Comparison of ENCODE assay signal across 7 mouse cellular contexts in the genomic region with DNA sequence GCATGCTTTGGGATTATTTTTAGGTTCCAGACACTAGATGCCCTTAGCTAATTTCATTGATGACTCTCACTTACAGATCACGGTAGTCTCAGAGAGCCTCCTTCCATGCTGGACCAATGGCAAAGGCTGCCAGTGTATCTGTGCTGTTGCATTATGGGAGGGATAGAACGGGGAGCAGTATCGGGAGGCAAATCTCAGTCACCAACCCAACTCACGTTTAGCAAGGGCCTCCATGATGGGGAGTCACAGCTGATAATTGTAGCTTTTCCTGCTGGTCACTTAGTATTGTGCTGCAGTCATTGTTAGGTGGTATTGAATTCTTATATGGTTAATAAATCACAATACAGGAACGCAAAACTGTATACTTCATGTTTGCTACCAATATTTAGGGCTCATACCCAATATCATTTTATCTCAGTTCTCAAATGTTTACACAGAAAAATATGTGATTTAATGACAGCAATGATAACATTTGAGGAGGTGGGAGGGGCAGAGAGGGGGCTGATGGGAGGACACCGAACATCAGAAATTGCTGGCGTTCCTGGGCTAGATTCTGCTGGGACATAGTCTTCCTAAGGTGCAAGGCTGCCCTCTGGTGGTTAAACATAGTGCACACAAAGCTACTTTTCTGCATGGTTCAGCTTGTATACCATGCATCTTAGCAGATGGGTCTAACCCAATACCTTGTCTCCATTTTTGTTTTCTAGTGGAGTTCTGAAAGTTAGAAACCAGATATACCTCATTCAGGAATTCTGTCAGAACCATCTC. TPM values are rescaled to one million over a fixed set of nuclear protein-coding genes. Genes with fewer than 3 reads are reported as not detected.
DNase-seq lines count a peak whose midpoint lies in the region; ATAC-seq lines count a peak whose summit lies in the region.

No protein-coding gene starts in this region.

- no peak overlapping the region for H3K4me2 ChIP-seq in forebrain, embryonic 15.5 days (replicated peaks)
- H3K4me2 ChIP-seq in hindbrain, embryonic 11.5 days (replicated peaks; ENCODE audit: low read depth, low read length): no peak overlapping the region

- no peaks in the 10 kb centered on the region for H3K79me2 ChIP-seq in macrophage (ENCODE audit: inconsistent target)

- H3K9ac ChIP-seq in forebrain, embryonic 15.5 days (replicated peaks): no peak overlapping the region
- no peak overlapping the region for H3K9ac ChIP-seq in hindbrain, embryonic 11.5 days (ENCODE audit: low read depth, low read length)

- peak; percentile 92 for DNase-seq in NIH3T3 (ENCODE audit: low read depth)
- DNase-seq in cerebellum, adult 18-20 months: peak; percentile 79 to 82
- peak; percentile 86 for DNase-seq in hindbrain, embryonic 11.5 days (ENCODE audit: low spot score)
- peak; percentile 76 to 80 for DNase-seq in layer of hippocampus, postnatal 10 days (ENCODE audit: low spot score in 2 of 2)
- peak; percentile 74 for DNase-seq in right cerebral cortex, postnatal 14 days

- WGBS in forebrain, embryonic 15.5 days: 51% methylated on average over 7 of the region's 7 CpGs
- WGBS in hindbrain, embryonic 11.5 days: 60% methylated on average over 7 of the region's 7 CpGs
- 47% methylated on average over 7 of the region's 7 CpGs for WGBS in macrophage (ENCODE audit: missing documents)

- H3K36me3 ChIP-seq in forebrain, embryonic 15.5 days: peaks cover 46% of the 10 kb centered on the region
- peaks cover 12% of the 10 kb centered on the region; the same call in 1 of the 2 replicates for H3K36me3 ChIP-seq in hindbrain, embryonic 11.5 days (ENCODE audit: control insufficient read depth, insufficient read depth, low read length)
- no peaks in the 10 kb centered on the region for H3K36me3 ChIP-seq in macrophage (ENCODE audit: inconsistent target)

- no peaks in the 10 kb centered on the region for H3K27me3 ChIP-seq in forebrain, embryonic 15.5 days
- no peaks in the 10 kb centered on the region for H3K27me3 ChIP-seq in hindbrain, embryonic 11.5 days (ENCODE audit: control insufficient read depth, insufficient read depth, low read length)

- peak; percentile 76 for ATAC-seq in forebrain, embryonic 15.5 days (replicated peaks)
- peak; percentile 71 for ATAC-seq in hindbrain, embryonic 11.5 days (ENCODE audit: low FRiP score)

- H3K4me1 ChIP-seq in forebrain, embryonic 15.5 days: peaks cover 6% of the 10 kb centered on the region; the same call in 1 of the 2 replicates
- no peaks in the 10 kb centered on the region for H3K4me1 ChIP-seq in hindbrain, embryonic 11.5 days (replicated peaks; ENCODE audit: control insufficient read depth, insufficient read depth, low read length)

- H3K9me3 ChIP-seq in forebrain, embryonic 15.5 days: no peaks in the 10 kb centered on the region
- H3K9me3 ChIP-seq in hindbrain, embryonic 11.5 days (ENCODE audit: control insufficient read depth, low read length): no peaks in the 10 kb centered on the region

- H3K27ac ChIP-seq in forebrain, embryonic 15.5 days (replicated peaks): 0 out of 2 replicates have a peak overlapping the region, but pooled peaks have one; percentile 16
- no peak overlapping the region for H3K27ac ChIP-seq in hindbrain, embryonic 11.5 days (ENCODE audit: low read depth, low read length)
- peak overlapping the region; percentile 46 for H3K27ac ChIP-seq in macrophage

- H3K4me3 ChIP-seq in forebrain, embryonic 15.5 days: no peak overlapping the region
- H3K4me3 ChIP-seq in hindbrain, embryonic 11.5 days (ENCODE audit: low read depth, low read length): no peak overlapping the region
- no peak overlapping the region; the same call in 1 of the 2 replicates for H3K4me3 ChIP-seq in macrophage (ENCODE audit: inconsistent target)

RNA-seq across cellular contexts. Expression of a gene that starts 53.3 kb away (rescaled TPM):
- 10.7 and 11.3 TPM in 2 replicates for polyA plus RNA-seq in forebrain, embryonic 15.5 days (2015; fragmentation: Nextera tagmentation; extraction: Ambion mirVana)
- 1.5 and 2.1 TPM in 2 replicates for polyA plus RNA-seq in hindbrain, embryonic 11.5 days (2014; fragmentation: Nextera tagmentation; extraction: Ambion mirVana)
- 1 to 10 TPM; 8.0 to 8.4 TPM for total RNA-seq in layer of hippocampus, postnatal 10 days (2021)
- not detected for total RNA-seq in macrophage (2018; cell fraction: chromatin; rRNA removed)
- not detected for total RNA-seq in macrophage (2018; cell fraction: cytosol; rRNA removed)
- not detected for total RNA-seq in macrophage (2018; cell fraction: nucleus; rRNA removed)
- polyA plus RNA-seq in macrophage (2018): not detected in 3 replicates
